Mouse (Mus musculus): ENCODE measurements at regions not wholly inside any gene's neighbourhood (a gene's known extent, or its start where the extent isn't known, plus 50 kb on each side); places are given as distances from the start of the nearest gene placed in this dataset.

DNA sequence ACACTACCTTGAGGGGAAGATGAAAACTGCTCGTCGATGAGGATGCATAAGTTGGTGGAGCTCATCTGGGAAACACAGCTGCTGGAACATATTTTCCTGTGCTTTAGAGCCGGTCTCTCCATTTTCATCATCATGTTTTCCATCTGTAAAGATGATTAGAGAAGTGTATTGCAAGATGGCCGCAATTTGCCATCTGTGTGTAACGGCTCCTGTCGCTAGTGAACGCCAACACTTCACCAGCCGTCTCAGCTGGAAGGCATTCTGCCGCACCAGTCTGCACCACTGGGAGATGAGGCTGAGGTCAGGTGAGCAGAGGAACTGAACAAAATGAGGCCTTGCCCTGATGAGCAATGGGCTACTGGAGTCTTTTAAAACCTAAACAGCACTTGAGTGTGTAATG lies 57.4 kb downstream of the Gm21962 start:
- DNase-seq (ENCODE audit: low spot score) = no peak

DNA sequence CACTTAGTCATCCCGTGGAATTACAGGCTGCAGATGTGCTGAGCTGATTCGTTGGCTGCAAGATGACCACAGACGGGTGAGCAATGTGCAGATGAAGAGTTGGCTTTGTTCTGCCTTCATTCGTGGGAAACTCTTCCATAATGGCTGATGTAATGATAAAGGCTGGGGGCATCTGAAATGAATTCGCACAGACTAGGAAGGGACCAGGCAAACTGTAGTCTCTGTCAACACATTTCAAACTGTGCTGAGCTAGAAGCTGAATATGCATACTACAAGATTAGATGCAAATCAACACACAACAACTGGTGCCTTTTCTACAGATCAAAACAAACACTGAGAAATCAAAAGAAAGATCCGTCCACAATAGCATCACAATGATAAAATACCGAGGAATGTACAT lies 58.1 kb downstream of the Gm21962 start:
- DNase-seq (ENCODE audit: low spot score) = no peak

DNA sequence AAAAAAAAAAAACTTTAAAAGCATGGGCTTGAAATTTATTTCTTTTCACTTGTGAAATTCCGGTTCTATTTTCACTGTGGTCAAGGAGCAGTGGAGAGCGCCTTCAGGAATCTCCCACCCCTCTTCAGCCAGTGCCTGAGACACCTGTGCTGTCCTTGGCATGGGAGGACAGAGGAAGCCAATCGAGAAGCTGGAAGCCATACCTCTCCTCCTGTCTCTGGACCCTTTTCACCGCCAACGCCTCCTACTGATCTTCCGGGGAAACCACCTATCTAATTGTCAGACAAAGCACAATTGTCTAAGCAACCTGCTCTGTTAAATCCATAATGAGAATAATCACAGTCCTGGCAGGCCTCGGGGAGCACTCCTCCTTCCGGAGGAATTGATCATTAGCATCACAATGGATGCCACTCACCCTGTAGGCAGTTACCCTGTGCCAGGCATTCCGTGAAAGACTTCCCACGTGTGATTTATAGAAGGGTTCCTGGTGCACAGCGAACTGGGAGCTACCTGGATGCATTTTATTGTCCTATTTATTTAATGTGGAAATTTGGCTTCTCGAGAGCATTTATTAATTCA lies 66.0 kb downstream of the Gm21962 start:
- DNase-seq (ENCODE audit: low spot score) = peak; percentile 21

DNA sequence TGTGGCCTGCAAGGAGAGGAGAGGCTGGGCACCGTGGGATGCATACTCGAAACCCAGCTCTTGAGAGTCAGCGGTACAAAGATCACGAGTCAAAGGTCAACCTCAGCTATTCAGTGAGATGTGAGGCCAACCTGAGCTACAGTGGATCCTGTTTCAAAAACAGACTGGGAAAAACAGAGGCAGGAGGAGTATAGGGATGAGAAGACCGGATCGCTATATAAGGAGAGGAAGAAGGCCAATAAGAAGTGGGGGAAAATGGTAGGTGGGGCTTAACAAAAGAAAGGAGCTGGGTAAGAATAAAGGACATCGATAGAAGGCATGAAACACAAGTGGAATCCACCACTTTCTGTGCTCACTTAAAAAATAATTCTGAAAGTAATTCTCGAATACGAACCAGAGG lies 70.2 kb downstream of the Gm21962 start:
- DNase-seq (ENCODE audit: low spot score) = no peak

DNA sequence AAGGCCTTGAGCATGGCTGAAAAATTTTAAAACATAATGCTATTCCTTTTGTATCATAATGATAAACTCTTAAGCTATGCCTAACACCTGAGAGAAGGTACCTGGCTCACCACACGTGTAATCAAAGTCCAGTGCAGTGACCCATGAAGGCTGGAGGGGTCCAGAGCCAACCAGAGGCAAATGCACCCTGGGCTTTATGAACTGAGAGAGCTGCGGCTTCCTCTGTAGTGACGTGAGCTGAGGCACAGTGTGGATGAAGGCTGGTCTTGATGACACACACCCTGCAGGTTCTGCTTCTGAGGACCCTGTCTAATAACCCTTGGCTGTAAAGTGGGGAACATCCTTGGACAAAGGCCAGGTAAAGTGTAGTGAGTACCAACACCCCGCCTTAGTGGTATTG lies 70.8 kb downstream of the Gm21962 start:
- DNase-seq (ENCODE audit: low spot score) = no peak

DNA sequence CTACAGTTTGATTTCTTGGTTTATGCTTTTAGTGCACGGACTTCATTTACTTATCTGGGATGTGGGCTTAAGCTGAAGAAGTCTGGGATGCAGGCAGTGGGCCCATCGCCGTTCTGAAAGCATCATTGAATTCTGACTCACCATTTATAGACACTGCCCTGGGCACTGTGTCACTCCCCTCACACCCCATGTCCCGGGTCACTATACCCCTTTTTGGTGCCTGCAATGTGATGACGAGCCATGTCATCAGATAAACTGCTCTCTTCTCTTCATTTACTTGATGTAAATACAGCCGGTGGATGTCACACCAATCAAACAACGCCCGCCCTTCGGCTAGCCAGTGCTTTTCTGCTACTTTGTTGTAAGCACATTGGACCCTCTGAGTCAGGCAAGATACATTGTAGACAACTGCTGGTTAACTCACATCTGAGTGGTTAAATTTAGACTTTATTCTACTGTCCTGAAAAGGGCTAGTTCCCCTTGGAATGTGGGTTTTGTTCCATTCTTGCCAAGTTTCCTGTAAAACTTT lies 80.5 kb downstream of the Gm21962 start:
- no peak for DNase-seq (ENCODE audit: low spot score)

DNA sequence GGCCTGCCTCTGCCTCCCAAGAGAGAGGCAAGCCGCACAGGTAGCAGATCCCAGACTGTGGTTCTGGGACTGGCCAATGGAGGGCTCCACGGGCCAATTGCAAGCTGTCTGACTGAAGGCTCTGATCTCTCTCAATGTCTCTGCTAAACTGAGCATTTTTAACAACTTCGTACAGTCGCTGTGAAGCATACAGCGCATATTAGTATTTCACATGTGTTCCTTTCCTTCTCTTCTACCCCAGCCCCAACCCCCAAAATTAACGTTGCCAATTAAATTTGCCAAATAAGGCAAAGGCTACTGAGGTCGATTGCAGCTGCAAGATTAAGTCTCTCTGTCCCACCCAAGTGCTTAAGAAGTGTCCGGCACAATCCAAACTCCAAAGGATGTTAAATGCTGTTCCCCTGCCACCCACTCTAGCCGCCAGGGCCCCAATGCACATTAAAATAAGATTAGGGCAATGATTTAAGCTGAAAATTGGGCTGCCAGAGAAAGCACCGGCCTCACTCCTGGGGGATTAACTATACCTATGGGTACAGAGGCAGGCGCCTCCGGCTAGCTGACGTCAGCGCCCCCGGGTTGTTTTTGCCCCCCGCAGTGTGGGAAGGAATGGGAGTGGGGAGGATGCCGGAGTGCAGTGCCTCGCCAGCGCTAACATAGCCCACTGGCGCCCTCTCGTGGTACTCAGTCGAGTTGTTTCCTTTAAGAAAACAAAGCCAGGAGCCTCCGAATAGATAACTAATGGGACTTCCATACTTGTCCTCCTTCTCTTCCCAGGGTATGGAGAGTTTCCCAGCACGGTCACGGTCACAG lies 81.3 kb downstream of the Gm21962 start:
- peak; percentile 68 for DNase-seq (ENCODE audit: low spot score)

DNA sequence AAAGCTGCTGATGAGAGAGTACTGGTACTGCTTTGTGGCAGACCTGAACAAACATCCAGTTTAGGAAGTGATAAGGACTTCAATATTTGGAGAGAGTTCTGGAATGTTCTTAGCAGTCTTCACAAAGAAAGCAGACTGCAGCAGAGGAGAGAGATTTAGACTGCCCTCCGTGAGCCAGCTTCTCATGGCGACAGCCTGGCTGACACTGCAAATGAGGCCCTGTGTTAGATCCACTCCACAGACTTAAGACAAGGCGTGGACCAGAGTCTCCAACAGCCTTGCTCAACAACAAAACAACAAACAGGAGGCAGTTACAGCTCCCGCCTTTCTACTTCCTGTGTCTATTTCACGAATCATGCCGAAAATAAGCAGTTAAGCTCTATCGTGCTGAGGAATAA lies 81.9 kb downstream of the Gm21962 start:
- no peak for DNase-seq (ENCODE audit: low spot score)

DNA sequence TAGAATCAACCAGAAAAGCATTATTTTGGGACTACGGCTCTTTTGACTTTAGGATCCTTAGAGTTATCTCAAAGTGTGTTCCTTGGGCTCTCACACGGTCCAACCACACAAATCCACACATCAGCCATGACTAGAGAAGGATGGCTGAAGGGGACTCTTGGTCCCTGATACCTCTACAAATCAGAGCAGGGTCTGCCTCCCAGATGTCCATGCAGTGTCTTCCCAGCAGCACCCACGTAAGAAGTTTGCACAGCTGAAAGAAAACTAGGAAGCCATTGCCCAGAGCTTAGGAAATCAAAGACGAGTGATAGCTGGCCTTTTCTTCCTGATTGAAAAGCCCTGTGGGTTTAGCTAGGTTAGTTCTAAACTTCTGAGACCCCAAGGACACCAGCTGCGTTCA lies 84.1 kb downstream of the Gm21962 start:
- no peak for DNase-seq (ENCODE audit: low spot score)

DNA sequence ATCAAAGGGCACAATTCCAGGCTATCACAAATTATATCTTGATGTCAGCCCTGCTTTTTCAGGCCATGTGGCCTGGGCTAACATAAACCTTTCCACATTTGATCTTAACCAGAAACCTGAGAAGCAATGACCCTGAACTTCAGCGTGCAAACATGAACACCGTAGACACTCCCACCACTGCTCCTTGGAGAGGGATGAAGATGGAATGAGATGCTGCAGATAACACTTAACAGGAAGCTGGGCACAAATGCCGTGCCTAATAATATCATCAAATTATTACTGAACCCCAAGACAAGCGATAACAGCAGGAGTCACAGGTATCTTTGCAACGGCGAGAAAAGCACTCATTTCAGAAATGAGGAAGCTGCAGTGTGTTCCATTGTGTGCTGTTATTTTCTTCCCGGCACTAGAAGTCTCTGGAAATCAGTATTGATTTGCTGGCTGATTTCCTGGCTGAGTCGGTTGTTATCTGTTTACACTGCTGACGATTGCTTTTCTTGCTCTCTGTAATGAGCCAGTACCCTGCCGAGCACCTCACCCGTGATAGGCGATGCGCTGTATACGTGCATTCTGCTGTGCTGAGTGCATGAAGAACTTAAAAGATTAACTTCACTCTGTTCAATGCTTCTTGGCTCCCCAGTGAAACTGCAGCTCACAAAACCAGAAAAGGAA lies 91.0 kb downstream of the Gm21962 start:
- DNase-seq (ENCODE audit: low spot score) = no peak

DNA sequence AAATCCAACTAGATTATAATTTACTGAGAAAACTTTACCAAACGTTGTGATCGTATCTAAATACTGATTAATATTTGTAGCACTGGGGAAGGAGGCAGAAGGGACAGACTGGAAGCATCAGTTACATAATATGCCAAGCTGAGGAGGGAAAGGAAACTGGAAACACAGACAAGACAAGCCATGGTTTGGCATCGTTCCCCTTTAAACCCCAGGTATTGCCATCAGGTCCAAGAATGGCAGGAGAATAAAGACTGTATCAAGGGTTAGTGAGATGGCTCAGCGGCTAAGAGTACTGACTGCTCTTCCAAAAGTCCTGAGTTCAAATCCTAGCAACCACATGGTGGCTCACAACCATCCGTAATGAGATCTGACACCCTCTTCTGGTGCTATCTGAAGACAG lies 92.1 kb downstream of the Gm21962 start:
- no peak for DNase-seq (ENCODE audit: low spot score)

DNA sequence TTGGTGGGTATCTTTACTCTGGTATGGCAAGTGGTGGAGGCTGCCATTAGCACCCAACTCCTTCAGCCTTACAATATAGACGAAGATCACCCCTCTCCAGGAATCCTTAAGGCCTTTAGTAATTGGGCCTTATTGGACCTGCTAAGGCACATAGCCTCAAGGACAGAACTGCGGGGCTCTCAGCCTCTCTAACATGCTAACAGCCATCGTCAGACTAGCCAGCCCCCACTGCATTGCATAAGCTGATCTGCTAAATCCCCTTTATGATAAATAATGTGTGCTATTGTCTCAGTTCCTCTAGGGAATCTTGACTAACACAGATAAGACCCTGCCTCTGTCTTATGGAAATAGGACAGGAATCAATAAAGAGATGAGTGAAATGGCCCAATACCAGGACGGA lies 95.7 kb upstream of the H2afz start:
- DNase-seq (ENCODE audit: low spot score) = no peak

DNA sequence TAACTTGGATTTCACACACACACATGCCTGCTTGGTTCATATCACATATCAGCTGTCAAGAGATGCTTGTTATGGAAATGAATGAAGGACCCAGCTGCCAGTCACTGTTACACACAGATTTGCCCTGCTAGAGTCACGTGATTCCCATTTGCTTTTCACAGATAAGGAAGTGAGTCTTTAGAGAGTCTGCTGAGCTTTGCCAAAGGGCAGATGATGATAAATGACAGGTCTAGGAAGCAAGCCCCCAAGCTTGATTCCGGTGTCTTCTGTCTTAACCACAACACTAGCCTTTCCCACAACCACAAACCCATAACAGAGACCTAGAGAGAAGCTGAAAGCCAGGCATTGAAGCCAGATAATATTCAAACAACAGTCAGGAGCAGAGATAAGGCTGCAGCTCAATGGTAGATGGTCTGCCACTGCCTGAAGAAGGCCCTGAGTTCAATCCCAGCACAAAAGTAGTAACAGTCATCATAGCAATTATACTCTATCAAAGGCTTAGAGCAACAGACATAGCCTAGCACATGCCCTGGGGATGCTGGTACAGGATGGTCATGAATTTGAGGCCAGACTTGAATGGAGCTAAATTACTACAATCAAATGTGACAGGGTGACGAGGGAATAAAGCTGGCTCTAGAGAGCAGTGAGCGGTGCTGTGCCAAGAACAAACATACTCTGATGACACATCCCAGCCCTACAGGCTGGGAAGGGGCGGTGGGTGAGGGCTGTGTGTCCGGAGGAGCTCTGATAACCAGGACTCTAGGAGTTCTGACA lies 89.0 kb upstream of the H2afz start:
- DNase-seq (ENCODE audit: low spot score) = no peak

DNA sequence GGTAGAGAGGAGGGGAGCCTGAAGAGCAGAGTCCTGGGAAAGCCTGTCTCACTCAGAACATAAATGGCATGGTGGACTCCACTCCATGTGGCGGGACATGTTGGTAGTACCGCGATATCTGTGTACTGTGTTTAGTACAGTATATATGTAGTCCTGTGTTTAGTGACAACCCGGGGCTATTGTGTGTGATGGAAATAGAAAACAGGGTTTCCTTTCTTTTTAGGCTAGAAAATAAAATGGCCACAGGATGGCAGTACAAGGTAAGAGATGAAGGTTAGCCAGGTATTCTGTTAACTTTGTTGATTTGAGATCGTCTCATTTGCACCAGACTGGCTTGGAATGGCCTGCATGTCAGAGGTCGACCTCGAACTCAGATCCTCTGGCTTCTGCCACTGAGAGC lies 86.2 kb upstream of the H2afz start:
- DNase-seq (ENCODE audit: low spot score) = no peak

DNA sequence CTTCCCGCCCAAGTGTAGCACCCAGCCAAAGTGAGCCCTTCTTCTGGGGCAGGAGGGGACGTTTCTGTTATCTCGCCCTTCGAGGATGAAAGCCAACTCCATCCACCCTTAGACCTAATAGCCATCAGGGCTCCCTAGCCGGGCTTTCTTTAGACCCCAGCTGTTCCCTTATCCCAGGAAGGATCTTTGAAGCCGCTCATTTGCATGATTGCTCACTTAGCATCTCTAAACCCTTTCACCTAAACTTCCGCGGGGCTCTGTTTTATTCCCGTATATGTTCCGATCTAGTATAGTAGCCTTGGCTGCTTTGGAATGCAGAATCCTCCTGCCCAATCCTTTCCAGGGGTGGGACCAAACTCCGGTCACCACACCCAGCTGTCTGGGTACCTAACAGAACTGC lies 84.3 kb upstream of the H2afz start:
- no peak for DNase-seq (ENCODE audit: low spot score)

DNA sequence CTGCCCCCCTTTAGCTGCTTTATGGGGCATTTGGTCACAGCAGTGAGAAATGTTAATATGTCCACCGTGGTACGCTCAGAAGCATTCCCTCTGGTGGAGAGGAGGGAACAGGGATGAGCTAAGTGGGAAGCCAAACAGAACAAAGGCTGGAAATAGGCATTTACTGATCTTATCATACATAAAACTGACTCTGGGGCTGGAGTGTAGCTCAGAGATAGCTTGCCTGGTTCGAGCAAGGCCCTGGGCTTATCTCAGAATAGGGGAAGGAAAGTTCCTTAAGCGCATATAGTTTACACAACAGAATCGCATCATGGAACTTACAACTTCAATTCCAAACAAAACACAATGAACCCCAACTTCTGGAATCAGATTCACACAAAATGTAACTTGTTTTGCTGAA lies 81.5 kb upstream of the H2afz start:
- no peak for DNase-seq (ENCODE audit: low spot score)

DNA sequence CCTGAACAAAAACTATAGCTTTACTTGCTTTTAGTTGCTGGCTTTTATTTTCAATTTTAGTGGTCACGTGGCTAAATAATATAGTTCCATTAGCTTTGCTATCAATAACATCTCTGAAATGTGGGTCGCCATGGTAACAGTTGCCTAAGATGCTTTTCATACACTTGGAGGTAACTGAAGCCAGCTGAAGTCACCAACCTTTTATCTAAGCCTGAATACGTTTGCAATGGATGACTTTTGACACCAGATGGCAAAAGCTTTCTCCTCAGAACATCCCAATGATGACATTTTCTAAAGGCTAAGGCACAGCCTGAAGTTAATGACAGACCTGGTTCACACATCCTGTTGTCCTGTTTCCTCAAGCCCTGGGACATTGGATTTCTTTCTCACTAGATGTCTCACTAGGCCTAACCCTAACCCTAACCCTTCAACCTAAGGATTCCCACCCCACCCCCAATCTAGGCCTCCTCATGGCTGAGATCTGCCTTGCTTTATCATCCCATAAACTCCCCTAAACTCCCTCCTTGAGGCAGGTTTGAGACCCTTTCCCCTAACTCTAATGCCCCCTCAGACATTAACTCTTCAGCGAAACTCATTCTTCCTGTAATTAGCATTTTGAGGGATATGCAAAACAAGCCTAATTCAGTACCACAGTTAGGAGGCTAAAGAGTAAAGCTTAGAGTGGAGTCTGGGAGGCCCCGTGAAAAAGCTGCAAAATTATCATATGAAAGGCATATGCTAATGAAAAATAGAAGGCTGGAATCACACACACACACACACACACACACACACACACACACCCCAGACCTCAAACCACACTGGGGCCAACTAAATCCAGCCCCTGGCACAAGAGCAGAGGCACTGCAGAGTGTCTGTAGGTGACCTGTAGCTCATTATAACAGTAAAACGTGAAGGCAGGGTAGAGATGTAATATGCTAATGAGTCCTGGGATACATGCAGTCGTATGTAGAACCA lies 80.1 kb upstream of the H2afz start:
- DNase-seq (ENCODE audit: low spot score) = no peak

DNA sequence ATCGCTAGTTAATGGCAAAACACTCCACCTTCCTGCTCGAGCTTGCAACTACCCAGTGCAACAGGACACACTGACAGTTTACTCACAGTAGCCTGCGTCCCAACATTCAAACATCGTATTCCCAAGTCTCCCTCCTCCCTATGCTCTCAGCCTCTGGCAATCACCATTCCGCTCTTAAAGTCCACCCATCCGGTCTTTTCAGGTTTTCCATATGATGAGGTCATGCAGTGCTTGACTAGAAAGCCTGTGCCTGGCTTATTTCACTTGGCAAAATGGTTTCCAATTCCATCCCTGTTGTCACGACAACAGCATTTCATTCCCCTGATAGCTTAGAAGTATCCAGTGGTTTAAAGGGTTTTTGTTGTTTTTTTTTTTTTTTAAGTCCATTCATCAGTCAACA lies 79.1 kb upstream of the H2afz start:
- DNase-seq (ENCODE audit: low spot score) = no peak

DNA sequence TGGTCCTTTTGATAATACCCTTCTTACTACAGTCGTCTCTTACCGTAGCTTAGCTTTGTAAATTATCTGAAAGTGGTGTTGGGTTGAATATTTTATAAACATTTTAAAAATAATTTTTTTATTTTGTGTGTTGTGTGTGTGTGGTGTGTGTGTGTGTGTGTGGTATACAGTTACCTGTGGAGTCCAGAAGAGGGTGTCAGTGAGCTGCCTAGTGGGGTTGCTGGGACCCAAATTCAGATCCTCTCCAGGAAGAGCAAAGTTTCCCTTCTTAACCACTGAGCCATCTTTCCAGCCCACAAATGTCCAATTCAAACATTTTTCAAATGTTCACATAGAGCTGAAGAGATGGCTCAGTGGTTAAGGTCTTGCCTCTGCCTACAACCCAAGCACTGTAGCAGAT lies 78.4 kb upstream of the H2afz start:
- no peak for DNase-seq (ENCODE audit: low spot score)

DNA sequence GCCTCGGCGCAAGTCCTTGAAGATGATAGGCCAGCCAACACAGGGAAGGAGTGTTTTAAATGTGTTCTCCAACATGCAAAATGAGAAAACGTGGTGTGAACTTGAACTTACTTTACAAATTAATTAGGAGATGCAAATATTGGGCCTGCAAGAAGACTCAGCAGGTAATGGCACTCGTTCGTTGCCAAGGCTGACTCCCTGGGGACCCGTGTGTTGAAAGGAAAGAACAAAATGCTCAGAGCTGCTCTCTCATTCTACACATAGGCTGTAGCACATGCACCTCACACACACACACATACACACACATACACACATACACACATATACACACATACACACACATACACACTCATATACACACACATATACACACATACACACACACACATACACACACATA lies 74.6 kb upstream of the H2afz start:
- no peak for DNase-seq (ENCODE audit: low spot score)

DNA sequence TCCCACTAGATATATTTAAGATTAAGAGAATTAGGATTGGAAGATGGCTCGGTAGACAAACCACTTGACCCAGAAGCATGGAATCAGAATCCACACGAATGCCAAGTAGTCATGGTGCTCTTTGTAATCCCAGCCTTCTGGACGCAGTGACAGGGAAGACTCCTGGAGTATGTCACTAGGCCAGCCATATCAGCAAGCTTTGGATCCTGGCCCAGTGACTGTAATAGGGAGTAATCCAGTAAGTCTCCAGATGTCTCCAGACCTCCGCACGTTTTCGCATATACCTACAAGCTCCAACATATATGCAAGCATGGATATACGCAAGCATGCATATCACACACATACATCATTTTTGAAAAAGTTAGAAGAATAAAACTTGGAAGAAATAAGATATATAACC lies 73.9 kb upstream of the H2afz start:
- DNase-seq (ENCODE audit: low spot score) = no peak

All from left cerebral cortex, adult 11 months (tissue).